Mouse (Mus musculus) liver, embryonic 14.5 days (tissue): Measurements from ENCODE around the gene Adat2. TPM values are rescaled to one million over a fixed set of nuclear protein-coding genes. Genes with fewer than 3 reads are reported as not detected.

ENCODE experiments used
- ATAC-seq: fragments of 200-750 bp; cut with Nextera tagmentation; 2 replicates; pipeline ENCODE4 v1.8.0; 2017; ENCODE audit warnings: moderate number of reproducible peaks, mild to moderate bottlenecking, moderate library complexity; ENCODE audit not compliant: insufficient read depth
- DNase-seq, 3 experiments: peaks; one replicate each; pipeline ENCODE4 v3.0.0-alpha.2; 2012 to 2013; ENCODE audit warnings: low read depth in 3 of 3, low spot score in 3 of 3
- H3K27ac ChIP-seq: fragments of 300-500 bp; sonication (generic); 2 replicates; pipeline ENCODE4 v1.5.1; 2014; ENCODE audit warnings: moderate library complexity, mild to moderate bottlenecking, control low read depth, inconsistent platforms
- H3K27me3 ChIP-seq: fragments of 300-500 bp; sonication (generic); 2 replicates; pipeline ENCODE4 v1.6.1; 2014; ENCODE audit warnings: mild to moderate bottlenecking, low read length, moderate library complexity; ENCODE audit not compliant: control insufficient read depth, insufficient read depth
- H3K36me3 ChIP-seq: fragments of 300-500 bp; sonication (generic); replicated peaks from 2 replicates; pipeline ENCODE4 v1.6.1; 2014; ENCODE audit warnings: low read depth; ENCODE audit not compliant: control insufficient read depth, insufficient read depth
- H3K4me1 ChIP-seq, 2 experiments: fragments of 200-500 bp in 1 of 2; fragments of 300-500 bp in 1 of 2; sonication (generic) in 1 of 2; replicated peaks; 2 replicates each; pipeline ENCODE4 v1.6.1; 2012 to 2014; ENCODE audit warnings: antibody characterized with exemption in 1 of 2, inconsistent platforms in 1 of 2, low read length in 1 of 2; ENCODE audit not compliant: control insufficient read depth in 2 of 2, insufficient read depth in 2 of 2
- H3K4me2 ChIP-seq: fragments of 300-500 bp; sonication (generic); 2 replicates; pipeline ENCODE4 v1.6.1; 2014; ENCODE audit warnings: low read depth, mild to moderate bottlenecking, control low read depth, moderate library complexity
- H3K4me3 ChIP-seq, 2 experiments: fragments of 200-500 bp in 1 of 2; fragments of 300-500 bp in 1 of 2; sonication (generic) in 1 of 2; 2 replicates each; pipeline ENCODE4 v1.5.1; 2012 to 2014; ENCODE audit warnings: low read depth in 2 of 2, low read length in 2 of 2, mild to moderate bottlenecking in 2 of 2, control low read depth in 1 of 2, inconsistent platforms in 1 of 2, moderate library complexity in 1 of 2; ENCODE audit not compliant: insufficient read depth in 1 of 2
- H3K9ac ChIP-seq: fragments of 300-500 bp; sonication (generic); replicated peaks from 2 replicates; pipeline ENCODE4 v1.6.1; 2014; ENCODE audit warnings: mild to moderate bottlenecking, control low read depth, moderate library complexity
- H3K9me3 ChIP-seq: fragments of 300-500 bp; sonication (generic); 2 replicates; pipeline ENCODE4 v1.6.1; 2016; ENCODE audit warnings: low read length, mixed read lengths; ENCODE audit not compliant: control insufficient read depth
- CTCF ChIP-seq: IDR thresholded peaks from 2 replicates; pipeline ENCODE4 v1.5.1; 2016; ENCODE audit warnings: antibody characterized with exemption, low read depth, control low read depth
- EP300 ChIP-seq: IDR thresholded peaks from 2 replicates; pipeline ENCODE4 v1.6.1; 2016; ENCODE audit warnings: antibody characterized with exemption, low read depth
- WGBS: fragments of 180-500 bp; shearing (Covaris S2); extraction: QIAGEN DNeasy Blood & Tissue Kit; methylation state at CpG from one replicate; pipeline ENCODE4 v1.1.7; 2014; ENCODE audit not compliant: insufficient replicate concordance; 5-methylcytosine and 5-hydroxymethylcytosine counted together
- polyA plus RNA-seq, 2 experiments: library from polyadenylated mRNA; depleted of rRNA in 1 of 2; stranded (reverse) in 1 of 2; unstranded in 1 of 2; fragments of >200 nt; fragmentation: Nextera tagmentation in 1 of 2; extraction: Ambion mirVana in 1 of 2; gene quantifications; 2 replicates each; pipeline versions ENCODE4 v1.2.1 to v1.2.3; 2012 to 2014

Adat2 gene
- polyA plus RNA-seq, 2 experiments, result 3.4 to 4.0 TPM

GRCm38 (mm10) chr10:13539769-13540333, 12.8 kb upstream of the Adat2 start:
- no peaks in the 10 kb centered on the region; the same call in none of the 2 replicates for H3K36me3 ChIP-seq
- no peak overlapping the region for H3K4me3 ChIP-seq
- no peaks in the 10 kb centered on the region for H3K27me3 ChIP-seq
- H3K4me1 ChIP-seq, result no peaks in the 10 kb centered on the region
- H3K9ac ChIP-seq, result no peak overlapping the region
- H3K27ac ChIP-seq, result no peak overlapping the region
- TF ChIP-seq EP300, result no peak
- TF ChIP-seq CTCF, result no peak
- no peaks in the 10 kb centered on the region for H3K9me3 ChIP-seq
- WGBS, result 75% methylated on average over 7 of the region's 7 CpGs
- ATAC-seq, result no peak
- H3K4me2 ChIP-seq, result no peak overlapping the region
- no peak for DNase-seq

GRCm38 (mm10) chr10:13541721-13542120, 11.0 kb upstream of the Adat2 start:
- H3K36me3 ChIP-seq, result no peaks in the 10 kb centered on the region; the same call in none of the 2 replicates
- no peak overlapping the region for H3K4me2 ChIP-seq
- no peak overlapping the region for H3K4me3 ChIP-seq
- H3K27ac ChIP-seq, result no peak overlapping the region
- H3K4me1 ChIP-seq, result no peaks in the 10 kb centered on the region
- no peak for DNase-seq
- H3K9ac ChIP-seq, result no peak overlapping the region
- 81% methylated on average over 5 of the region's 5 CpGs for WGBS
- ATAC-seq, result no peak
- TF ChIP-seq EP300, result no peak
- no peak for TF ChIP-seq CTCF
- H3K9me3 ChIP-seq, result no peaks in the 10 kb centered on the region
- no peaks in the 10 kb centered on the region for H3K27me3 ChIP-seq

GRCm38 (mm10) chr10:13553498-13553985, 848 bp downstream of the Adat2 start:
- H3K4me3 ChIP-seq, result peak overlapping the region; percentile 88 to 98
- H3K4me1 ChIP-seq, result peaks cover 0 to 4% of the 10 kb centered on the region in 2 experiments; a peak in 3 of 4 replicates
- H3K36me3 ChIP-seq, result no peaks in the 10 kb centered on the region; the same call in 1 of the 2 replicates
- ATAC-seq (peak; percentile 54), DNase-seq (no peak)
- H3K27me3 ChIP-seq, result no peaks in the 10 kb centered on the region
- H3K9ac ChIP-seq, result peak overlapping the region; percentile 79
- H3K9me3 ChIP-seq, result no peaks in the 10 kb centered on the region
- peak overlapping the region; percentile 74 for H3K27ac ChIP-seq
- no peak for TF ChIP-seq EP300
- no peak for TF ChIP-seq CTCF
- WGBS, result 19% methylated on average over 10 of the region's 10 CpGs
- peak overlapping the region; percentile 83 for H3K4me2 ChIP-seq

GRCm38 (mm10) chr10:13554316-13554715, 1.6 kb downstream of the Adat2 start:
- H3K27me3 ChIP-seq, result no peaks in the 10 kb centered on the region
- WGBS, result 72% methylated on average over 1 of the region's 1 CpGs
- H3K4me2 ChIP-seq, result peak overlapping the region; percentile 83
- no peaks in the 10 kb centered on the region for H3K9me3 ChIP-seq
- ATAC-seq, result no peak
- H3K27ac ChIP-seq, result no peak overlapping the region
- DNase-seq, result no peak
- H3K4me1 ChIP-seq, result peaks cover 0 to 6% of the 10 kb centered on the region in 2 experiments; a peak in 3 of 4 replicates
- H3K4me3 ChIP-seq, result no peak overlapping the region
- no peak overlapping the region; the same call in 1 of the 2 replicates for H3K9ac ChIP-seq
- no peak for TF ChIP-seq EP300
- no peak for TF ChIP-seq CTCF
- H3K36me3 ChIP-seq, result no peaks in the 10 kb centered on the region; the same call in 1 of the 2 replicates

GRCm38 (mm10) chr10:13560014-13560674, 7.5 kb downstream of the Adat2 start:
- Histone ChIP-seq H3K4me1 (peaks cover 0 to 2% of the 10 kb centered on the region in 2 experiments; a peak in 1 of 4 replicates), H3K27me3 (no peaks in the 10 kb centered on the region), H3K9ac (no peak overlapping the region), H3K9me3 (no peaks in the 10 kb centered on the region), H3K4me3 (no peak overlapping the region), H3K36me3 (no peaks in the 10 kb centered on the region; the same call in 1 of the 2 replicates), H3K27ac (no peak overlapping the region), H3K4me2 (no peak overlapping the region)
- 76% methylated on average over 13 of the region's 13 CpGs for WGBS
- ATAC-seq, result no peak
- no peak for DNase-seq
- TF ChIP-seq CTCF (no peak), EP300 (no peak)
